Mouse (Mus musculus) subcutaneous adipose tissue, adult 2 months (tissue): ENCODE data around the gene Olfr1025-ps1. TPM values are rescaled to one million over a fixed set of nuclear protein-coding genes. Genes with fewer than 3 reads are reported as not detected.

ENCODE experiments used
- polyA plus RNA-seq: library from polyadenylated mRNA; depleted of rRNA; stranded (reverse); fragments of >200 nt; gene quantifications from 2 replicates; pipeline ENCODE4 v1.2.3, GENCODE M21; 2012; ENCODE audit warnings: low replicate concordance; rRNA removed

Gene Olfr1025-ps1
- not detected in 2 replicates for polyA plus RNA-seq

DNA sequence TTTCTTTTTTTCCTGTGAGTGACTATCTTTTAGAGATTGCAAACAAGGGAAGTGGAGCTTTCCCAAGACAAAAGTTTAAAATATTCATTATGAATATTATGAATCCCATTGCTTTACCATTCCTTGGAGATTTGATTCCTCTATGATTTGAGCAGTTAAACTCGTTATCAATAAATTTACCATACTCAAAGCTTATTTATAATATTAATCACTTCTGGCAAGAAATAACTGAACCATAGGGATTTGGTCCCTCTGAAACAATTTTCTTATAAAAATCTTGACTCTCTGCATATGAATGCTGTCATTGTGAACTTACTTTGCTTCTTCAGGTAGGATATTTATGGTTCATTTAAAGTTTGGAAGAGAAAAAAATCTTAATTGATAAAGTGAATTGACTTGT is at the start of gene Olfr1025-ps1:
Gene Olfr1025-ps1 (plus strand): TSS at position 301 of the 400 bp plus-strand sequence.

DNA sequence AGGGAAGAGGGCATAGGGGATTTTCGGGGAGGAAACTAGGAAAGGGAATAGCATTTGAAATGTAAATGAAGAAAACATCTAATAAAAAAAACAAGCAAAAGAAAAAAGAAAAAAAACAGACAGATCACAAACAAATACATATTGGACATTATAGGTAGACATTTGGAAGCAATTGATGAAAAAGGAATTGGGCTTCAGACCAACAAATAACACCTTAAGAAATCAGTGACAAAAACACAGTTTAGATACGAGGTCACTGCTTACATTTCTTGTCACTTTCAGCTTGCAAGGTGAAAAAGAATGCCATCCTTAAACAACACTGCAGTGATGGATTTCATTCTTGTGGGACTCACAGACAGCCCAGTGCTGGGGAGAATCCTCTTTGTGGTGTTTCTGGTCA is 46.7 kb upstream of the Olfr1025-ps1 start, which contains the start of gene Olfr1022:
Gene Olfr1022 (plus strand): TSS at position 301 of the 400 bp plus-strand sequence.

DNA sequence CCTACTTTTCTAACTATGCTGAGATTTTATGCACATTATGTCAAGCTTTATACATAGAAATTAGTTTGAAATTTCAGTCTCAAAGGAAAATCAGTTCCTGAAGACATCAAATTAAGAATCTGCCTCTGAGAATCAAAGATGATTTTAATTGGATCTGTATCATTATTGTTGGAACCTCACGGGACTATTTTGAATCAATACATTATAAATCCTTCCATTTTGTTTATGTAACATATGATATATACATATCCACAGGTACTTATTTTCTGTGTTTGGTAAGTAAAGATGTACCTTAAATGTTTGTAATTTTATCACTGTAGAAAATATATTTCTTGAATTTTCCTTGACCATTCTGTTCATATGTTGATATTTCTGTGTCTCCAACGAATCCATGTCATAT is 29.7 kb upstream of the Olfr1025-ps1 start, which contains the start of gene Olfr1023:
Gene Olfr1023 (plus strand): TSS at position 301 of the 400 bp plus-strand sequence.

DNA sequence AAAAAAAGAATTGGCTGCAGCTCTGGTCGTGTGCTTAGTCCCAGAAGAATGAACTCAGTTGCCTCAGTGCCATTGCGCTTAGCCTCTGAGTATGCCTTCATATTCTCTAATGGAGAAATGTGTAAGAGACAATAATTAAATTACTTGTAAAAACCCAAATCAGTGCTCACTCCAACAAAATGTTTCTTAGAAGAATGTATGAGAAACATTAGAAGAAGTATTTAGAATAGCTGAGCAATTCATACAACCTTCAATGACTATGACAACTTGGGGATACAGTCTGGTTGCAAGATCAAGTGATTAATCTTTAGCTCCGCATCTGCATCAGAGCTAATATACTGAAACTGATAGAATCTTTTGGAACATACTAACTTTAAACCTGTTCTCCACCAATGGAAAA is 10.0 kb upstream of the Olfr1025-ps1 start, which contains the start of gene Olfr1024:
Gene Olfr1024 (minus strand): TSS at position 101 of the 400 bp plus-strand sequence.

DNA sequence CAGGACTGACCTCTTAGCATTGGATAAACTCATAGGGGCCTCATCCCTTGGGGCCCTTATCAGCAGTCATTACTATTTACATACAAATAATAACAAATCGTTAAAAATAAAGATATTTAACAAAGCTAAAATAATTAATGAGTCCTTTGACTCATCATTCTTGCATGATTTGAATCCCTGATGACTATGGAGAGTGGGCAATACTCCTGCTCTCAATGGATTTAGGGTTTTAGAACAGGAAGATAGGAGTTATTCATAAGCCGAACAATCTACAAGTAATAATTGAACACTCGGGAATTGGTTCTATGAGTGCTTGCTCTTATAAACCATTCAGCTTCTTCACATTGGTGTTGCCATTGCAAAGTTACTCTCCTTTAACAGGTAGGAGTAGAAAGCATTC is 6.3 kb downstream of the Olfr1025-ps1 start, which contains the start of gene Olfr1026:
Gene Olfr1026 (plus strand): TSS at position 301 of the 400 bp plus-strand sequence.

DNA sequence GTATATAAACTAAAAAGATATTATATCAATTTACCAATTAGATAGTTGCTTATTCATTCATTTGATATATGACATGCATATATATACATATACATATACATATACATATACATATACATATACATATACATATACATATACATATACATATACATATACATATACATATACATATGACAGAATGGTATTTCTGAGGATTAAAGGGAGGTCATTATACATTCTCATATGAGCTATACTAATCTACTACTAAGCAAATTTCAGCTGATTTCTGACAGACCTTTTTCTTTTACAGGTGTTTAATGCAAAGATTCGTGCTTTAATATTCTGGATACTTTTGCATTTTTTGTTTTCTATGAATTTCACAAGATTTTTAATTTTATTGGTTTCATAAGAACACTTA is 35.1 kb downstream of the Olfr1025-ps1 start, which contains the start of gene Olfr1028:
Gene Olfr1028 (plus strand): TSS at position 301 of the 400 bp plus-strand sequence.

Other genes starting within 250 kb of the Olfr1025-ps1 start
- gene Olfr1006, start 236.4 kb upstream of the Olfr1025-ps1 start, polyA plus RNA-seq = not detected in 2 replicates
- not detected in 2 replicates for gene Olfr1008, start 225.8 kb upstream of the Olfr1025-ps1 start, polyA plus RNA-seq
- not detected in 2 replicates for gene Olfr1009, start 199.8 kb upstream of the Olfr1025-ps1 start, polyA plus RNA-seq
- not detected in 2 replicates for gene Olfr1012, start 152.4 kb upstream of the Olfr1025-ps1 start, polyA plus RNA-seq
- gene Olfr1013, start 148.1 kb upstream of the Olfr1025-ps1 start, polyA plus RNA-seq = not detected in 2 replicates
- not detected in 2 replicates for gene Olfr1014, start 142.5 kb upstream of the Olfr1025-ps1 start, polyA plus RNA-seq
- gene Olfr1015, start 133.2 kb upstream of the Olfr1025-ps1 start, polyA plus RNA-seq = not detected in 2 replicates
- not detected in 2 replicates for gene Olfr1016, start 112.6 kb upstream of the Olfr1025-ps1 start, polyA plus RNA-seq
- not detected in 2 replicates for gene Olfr1018, start 96.7 kb upstream of the Olfr1025-ps1 start, polyA plus RNA-seq
- not detected in 2 replicates for gene Olfr1019, start 69.7 kb upstream of the Olfr1025-ps1 start, polyA plus RNA-seq
- not detected in 2 replicates for gene Olfr1020, start 68.2 kb upstream of the Olfr1025-ps1 start, polyA plus RNA-seq
- not detected in 2 replicates for gene Olfr1022, start 46.6 kb upstream of the Olfr1025-ps1 start, polyA plus RNA-seq
- gene Olfr1023, start 29.6 kb upstream of the Olfr1025-ps1 start, polyA plus RNA-seq = not detected in 2 replicates
- not detected in 2 replicates for gene Olfr1024, start 10.1 kb upstream of the Olfr1025-ps1 start, polyA plus RNA-seq
- not detected in 2 replicates for gene Olfr1026, start 6.4 kb downstream of the Olfr1025-ps1 start, polyA plus RNA-seq
- gene Olfr1028, start 35.2 kb downstream of the Olfr1025-ps1 start, polyA plus RNA-seq = not detected in 2 replicates
- not detected in 2 replicates for gene Olfr1029, start 58.7 kb downstream of the Olfr1025-ps1 start, polyA plus RNA-seq
- gene Olfr1030, start 64.1 kb downstream of the Olfr1025-ps1 start, polyA plus RNA-seq = not detected in 2 replicates
- not detected in 2 replicates for gene Olfr1031, start 75.1 kb downstream of the Olfr1025-ps1 start, polyA plus RNA-seq
- gene Olfr1032, start 90.3 kb downstream of the Olfr1025-ps1 start, polyA plus RNA-seq = not detected in 2 replicates
- 1.3 and 1.7 TPM in 2 replicates for gene Olfr1033, start 105.4 kb downstream of the Olfr1025-ps1 start, polyA plus RNA-seq
- 0.23 and 0.26 TPM in 2 replicates for gene Olfr1034, start 130.7 kb downstream of the Olfr1025-ps1 start, polyA plus RNA-seq
- not detected in 2 replicates for gene Olfr1036, start 158.8 kb downstream of the Olfr1025-ps1 start, polyA plus RNA-seq
- gene Olfr1037, start 172.2 kb downstream of the Olfr1025-ps1 start, polyA plus RNA-seq = not detected in 2 replicates
- not detected in 2 replicates for gene Olfr1039, start 220.7 kb downstream of the Olfr1025-ps1 start, polyA plus RNA-seq
- not detected in 2 replicates for gene Olfr1040, start 231.5 kb downstream of the Olfr1025-ps1 start, polyA plus RNA-seq
- not detected in 2 replicates for gene Olfr1042, start 246.6 kb downstream of the Olfr1025-ps1 start, polyA plus RNA-seq